Mouse (Mus musculus): ENCODE results near the gene Adcy9. TPM values are rescaled to one million over a fixed set of nuclear protein-coding genes. Genes with fewer than 3 reads are reported as not detected.
"Not testable (repeated sequence)": the region's sequence is repeated elsewhere in the genome, so short reads cannot be mapped to it uniquely, and the experiment has no call there.

Gene Adcy9
- total RNA-seq, 4 experiments from 2014 or later, result 89.1 to 103 (median 99.7) TPM

- DNase-seq (ENCODE audit: low spot score in 2 of 2), result no peak
Measured at GRCm38 (mm10) chr16:4383473-4384038, 36.7 kb downstream of the Adcy9 start.

GRCm38 (mm10) chr16:4382406-4382805 lies 37.9 kb downstream of the Adcy9 start:
- no peak for DNase-seq (ENCODE audit: low spot score in 2 of 2)

DNA sequence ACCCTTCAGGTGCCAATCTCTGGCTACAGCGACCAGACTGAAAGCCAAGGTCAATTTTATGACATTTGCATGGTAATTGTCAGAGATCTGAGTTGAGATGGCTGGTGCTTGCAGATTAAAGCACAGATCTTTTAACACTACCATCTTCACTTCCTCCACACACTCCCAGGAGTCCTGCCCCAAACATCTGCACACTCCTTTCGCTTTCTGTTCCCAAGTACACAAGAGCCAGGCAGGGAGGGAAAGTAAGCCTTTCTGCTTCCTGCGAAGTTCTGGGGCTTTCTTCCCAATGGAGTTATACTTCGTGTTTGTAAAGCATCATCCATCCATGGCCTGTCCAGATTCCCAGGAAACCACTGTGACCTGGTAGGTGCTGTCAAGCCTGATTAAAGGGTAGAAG lies 38.8 kb downstream of the Adcy9 start:
- no peak for DNase-seq (ENCODE audit: low spot score in 2 of 2)

DNA sequence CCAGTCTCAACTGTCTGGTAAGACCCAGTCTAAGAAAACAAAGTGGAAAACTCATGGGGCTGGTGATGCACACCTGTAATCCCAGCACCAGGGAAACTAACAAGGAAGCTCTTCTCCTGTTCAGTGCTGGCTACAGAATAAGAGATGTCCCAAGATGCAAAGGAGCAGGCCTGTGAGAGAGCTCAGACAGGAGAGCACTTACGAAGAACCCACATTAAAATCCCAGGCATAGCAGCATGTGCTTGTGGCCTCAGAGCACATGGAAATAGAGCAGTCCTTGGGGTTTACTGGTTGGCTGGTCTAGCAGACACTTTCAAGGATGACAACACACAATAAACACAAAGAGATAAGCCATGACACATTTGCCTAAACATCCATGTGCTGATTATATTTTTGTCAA lies 41.5 kb downstream of the Adcy9 start:
- no peak for DNase-seq (ENCODE audit: low spot score in 2 of 2)

DNA sequence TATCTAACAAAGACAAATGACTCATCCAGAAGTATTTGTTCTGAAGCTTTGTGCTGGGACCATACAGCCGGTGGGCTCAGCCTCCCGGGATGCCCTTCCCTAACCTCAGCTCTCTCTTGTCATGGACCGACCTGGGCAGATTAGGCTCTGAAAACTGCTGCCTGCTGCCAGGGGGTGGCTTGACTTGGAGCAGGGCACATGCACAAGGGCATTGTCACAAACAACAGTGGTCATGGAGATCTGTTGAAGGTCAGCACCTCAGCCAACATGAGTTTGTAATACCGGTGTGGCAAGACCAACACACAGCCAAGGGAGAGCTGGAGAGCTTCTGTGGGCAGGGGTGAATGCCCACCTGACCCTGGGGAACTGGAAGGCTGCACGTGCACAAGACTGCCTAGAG lies 42.7 kb downstream of the Adcy9 start:
- no peak for DNase-seq (ENCODE audit: low spot score in 2 of 2)

DNA sequence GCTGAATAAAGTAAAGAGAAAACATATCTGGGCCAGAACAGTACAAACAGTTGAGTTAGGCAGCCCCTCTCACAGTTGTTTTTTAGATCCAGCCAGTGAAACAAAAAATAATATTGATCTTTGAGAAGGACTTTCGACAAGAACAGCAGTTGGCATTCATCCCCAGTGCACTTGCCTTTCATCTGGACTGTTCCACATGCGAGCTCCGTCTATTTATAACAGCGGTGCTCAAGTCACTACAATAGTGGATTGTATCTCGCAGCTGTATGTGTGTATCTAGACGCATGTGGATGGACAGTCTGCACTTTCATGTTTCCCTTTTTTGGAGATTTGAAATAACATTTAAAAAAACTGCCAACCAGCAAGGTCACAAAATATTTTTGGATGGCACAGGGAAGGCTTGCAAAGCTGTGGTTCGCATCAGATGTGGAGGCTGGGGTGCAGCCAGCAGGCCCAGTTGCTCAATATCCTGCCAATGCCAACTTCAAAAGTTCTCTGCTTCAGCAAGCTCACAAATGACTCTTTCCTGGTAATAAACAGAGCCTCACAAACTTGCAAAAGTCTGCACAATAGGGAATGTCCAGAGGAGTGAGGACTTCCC lies 45.4 kb downstream of the Adcy9 start:
- peak; percentile 43 to 57 for DNase-seq (ENCODE audit: low spot score in 2 of 2)

GRCm38 (mm10) chr16:4374270-4374669 lies 46.0 kb downstream of the Adcy9 start:
- DNase-seq (ENCODE audit: low spot score in 2 of 2), result no peak

DNA sequence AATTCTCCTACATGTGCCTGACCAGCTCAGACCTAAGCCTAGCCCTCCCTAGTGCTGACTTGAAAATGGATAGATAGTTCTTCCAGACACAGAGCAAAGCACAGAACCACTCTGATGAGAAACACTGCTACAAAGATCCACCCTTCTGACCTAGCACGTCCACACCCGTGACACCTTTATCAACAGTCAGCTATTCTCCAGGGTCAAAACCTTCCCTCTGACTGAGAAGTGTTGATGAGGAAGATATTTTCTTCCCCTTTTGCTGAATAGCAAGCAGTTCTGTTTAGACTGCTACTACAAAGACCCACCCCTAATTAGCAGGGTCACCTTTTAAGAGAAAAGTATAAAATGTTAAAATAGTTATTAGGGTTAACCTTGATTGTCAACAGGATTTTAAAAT lies 49.3 kb downstream of the Adcy9 start:
- DNase-seq (ENCODE audit: low spot score in 2 of 2), result no peak

DNA sequence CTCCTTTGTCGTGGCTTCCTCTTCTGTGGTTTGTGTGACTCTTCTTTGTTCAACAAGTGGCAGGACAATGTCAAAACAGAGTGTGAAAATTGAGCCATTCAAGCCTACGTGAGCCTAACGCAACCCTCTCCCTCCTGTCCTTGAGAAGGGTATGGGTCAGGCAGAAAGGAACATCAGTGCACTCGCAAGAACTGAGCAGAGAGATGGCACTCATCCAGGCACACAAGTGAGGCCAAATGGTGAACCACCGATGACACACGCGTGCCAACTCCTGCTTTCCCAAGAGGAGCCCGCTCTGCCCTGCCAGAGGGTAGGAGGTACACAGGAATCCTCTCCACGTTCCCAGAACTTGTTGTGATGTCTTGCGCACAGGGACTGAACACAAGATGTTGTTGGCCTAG lies 50.2 kb downstream of the Adcy9 start:
- no peak for DNase-seq (ENCODE audit: low spot score in 2 of 2)

DNA sequence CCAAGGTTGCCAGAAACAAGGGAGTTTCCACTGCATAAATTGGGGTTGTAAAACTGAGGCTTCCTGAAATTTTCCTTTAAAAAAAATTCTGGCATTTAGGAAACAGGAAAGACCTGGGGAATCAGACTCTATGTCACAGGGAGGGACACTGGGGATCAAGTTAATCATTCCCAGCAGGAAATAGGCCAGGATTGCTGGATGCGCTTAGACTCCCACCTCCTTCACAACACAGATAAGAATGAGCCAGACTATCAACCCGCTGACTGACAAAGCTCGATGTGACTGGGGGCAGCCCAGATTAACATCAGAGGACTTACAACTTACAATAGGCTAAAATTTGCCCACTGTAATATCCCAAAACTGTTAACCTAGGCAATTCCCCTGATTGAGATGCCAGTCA lies 52.4 kb downstream of the Adcy9 start:
- no peak for DNase-seq (ENCODE audit: low spot score in 2 of 2)

DNA sequence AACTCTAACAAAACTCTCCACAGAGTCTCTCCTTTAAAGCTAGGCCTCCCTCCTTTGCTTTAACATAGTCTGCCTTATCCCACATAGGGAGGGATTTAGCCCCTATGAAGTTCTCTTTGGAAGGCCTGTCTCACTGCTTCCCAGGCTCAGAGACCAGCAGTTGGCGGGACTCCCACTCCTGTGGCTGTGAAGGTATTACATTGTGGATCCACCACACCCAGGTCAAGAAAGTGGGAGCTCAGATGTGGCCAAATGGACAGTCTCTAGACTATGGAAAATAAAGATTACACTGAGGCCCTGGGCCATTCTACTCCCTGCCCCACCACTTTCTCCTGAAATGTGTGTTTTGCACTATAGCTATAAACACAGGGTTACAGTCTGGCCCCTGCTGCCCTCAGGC lies 53.0 kb downstream of the Adcy9 start:
- DNase-seq (ENCODE audit: low spot score in 2 of 2), result no peak

GRCm38 (mm10) chr16:4366671-4367070 lies 53.6 kb downstream of the Adcy9 start:
- no peak for DNase-seq (ENCODE audit: low spot score in 2 of 2)

DNA sequence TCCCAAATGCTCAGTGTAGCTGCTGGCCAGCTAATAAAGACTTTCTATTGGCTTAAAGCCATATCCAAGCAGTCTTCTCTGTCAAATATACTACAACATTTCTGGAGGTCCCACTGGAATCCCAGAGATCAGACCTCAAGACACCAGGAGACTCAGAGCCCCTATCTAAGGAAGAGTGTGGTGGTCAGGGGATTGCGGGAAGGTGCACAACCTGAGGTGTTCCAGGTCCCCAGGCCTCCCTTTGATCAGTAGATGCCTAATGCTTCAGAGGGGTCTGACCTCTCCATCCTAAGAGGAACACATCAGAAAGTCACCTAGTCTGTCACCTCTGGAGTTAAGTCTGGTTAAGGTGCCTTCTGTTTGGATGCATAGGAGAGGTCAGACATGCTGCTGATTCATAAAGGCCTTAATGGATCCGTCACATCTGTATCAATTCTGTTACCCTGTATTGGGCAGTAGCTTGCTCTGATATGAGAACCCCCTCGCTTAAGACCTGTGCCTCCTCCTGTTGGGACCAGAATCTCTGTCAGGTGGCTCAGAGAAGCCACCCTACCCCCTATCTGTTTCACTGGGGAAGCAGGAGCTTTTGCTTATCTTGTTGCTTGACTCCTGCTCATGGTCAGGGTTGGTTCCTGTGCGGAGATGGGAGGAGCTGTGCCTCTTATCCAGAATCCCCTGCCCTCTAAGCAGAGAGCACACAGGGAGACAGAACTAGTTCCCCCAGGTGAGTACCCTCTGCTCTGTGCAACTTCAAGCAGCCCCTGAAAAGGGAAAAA lies 56.8 kb downstream of the Adcy9 start:
- DNase-seq (ENCODE audit: low spot score in 2 of 2), result peak in 1 of 2 experiments; percentile 1

DNA sequence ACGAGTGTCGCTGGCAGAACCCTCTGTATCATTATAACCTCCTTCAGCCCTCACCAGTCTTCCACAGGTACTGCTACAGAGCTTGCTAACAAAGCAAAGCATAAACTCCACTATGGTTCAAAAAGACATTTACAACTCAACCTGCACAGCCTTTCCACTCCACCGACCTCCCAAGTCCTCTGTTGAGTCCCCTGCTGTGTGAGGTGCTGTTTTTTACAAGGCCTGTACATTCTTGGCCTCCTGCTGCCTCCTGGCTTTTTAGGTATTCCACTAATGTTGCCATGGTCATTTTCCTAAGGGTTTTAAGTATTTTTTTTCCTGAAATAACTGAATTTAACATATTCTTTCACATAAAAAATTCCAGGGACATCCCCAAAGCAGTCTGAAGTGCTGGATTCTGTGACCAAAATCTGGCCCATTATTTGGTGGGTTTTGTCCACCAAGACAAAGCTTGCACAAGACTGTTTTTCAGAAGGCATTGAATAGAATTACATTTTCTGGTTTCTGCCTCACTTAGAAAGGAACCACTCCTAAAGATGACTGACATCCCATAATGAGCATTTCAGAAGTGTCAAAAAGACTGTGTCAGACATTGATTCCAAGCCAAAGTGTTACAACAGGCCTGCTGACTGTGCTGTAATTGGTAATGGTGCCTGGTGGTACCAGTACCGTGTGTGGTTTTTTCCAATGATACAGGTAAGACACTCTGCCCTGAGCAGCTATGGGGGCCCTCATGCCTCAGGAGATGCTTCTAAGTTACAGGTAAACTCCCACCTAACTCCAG lies 64.8 kb downstream of the Adcy9 start:
- DNase-seq (ENCODE audit: low spot score in 2 of 2), result no peak

DNA sequence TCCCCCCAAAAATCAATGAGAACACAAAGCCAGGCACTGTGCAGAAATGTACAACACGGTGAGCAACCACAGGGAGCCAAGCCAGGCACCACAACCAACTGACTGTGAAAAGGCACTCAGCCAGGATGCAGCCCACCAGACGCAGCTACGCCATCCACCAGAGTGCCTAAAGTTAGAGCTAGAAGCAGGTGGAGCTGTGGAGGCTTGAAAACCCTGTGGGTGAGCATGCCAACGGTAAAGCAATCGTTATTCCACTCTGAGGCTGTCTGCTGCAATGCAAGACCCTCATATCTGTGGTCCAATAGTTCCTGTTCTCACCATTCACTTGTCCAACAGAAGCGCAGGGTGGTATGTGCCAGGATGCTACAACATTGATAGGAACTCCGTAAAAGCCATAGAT lies 77.7 kb downstream of the Adcy9 start:
- DNase-seq (ENCODE audit: low spot score in 2 of 2), result peak; percentile 71 to 72

DNA sequence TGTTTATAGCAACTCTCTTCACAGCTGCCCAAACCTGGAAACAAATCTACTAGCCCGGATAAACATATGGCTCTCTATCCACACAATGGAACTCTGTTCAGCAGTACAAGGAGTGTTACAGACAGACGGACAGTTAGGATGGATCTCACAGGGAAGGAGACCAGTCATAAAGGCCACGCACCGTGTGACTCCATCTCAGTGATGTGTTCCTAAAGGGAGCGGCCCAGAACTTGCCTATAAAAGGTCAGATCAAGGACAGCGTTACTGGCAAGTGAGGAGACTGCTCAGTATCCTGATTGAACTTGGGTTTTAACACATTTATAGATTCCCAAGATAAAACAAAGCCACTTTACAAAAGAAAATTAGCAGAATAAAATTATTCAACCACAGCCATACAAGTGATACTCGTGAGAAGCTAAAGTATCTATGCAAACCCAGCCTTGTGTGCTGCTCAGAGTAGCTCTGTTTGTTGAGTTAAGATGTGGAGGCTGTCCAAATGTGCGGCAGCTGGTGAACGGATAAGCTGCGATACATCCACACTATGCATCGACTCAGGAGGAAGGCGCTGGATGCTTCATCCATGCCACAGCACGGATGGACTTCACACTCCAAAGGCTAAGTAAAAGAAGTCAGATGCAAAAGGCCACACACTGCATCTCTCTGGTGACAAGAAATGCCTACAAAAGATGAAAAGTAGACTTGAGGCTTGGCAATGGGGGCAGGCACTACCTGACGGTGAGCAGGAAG lies 78.8 kb downstream of the Adcy9 start:
- DNase-seq (ENCODE audit: low spot score in 2 of 2), result no peak

GRCm38 (mm10) chr16:4339216-4339615 lies 81.1 kb downstream of the Adcy9 start:
- DNase-seq (ENCODE audit: low spot score in 2 of 2), result not testable (repeated sequence)

GRCm38 (mm10) chr16:4337269-4337668 lies 83.0 kb downstream of the Adcy9 start:
- DNase-seq (ENCODE audit: low spot score in 2 of 2), result peak in 1 of 2 experiments; percentile 1

DNA sequence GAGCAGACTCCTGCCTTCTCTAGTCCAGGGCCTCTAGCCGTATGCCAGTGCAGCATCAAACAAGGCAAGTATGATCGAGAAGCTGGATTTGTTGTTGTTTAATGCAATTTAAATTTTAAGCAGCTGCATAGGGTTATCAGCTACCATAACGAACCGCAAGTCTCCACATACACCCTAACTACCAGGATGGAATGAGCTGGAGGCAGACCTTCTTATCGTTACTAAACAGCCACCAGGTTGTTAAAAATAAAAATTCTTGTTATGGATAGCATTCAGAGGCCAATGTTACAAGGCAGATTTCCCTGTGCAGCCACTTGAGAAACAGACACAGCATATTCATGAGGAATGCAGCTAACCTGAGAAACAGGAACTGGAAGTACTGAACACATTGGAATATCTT lies 86.5 kb downstream of the Adcy9 start:
- no peak for DNase-seq (ENCODE audit: low spot score in 2 of 2)

- DNase-seq (ENCODE audit: low spot score in 2 of 2), result peak in 1 of 2 experiments; percentile 2
Measured at GRCm38 (mm10) chr16:4333371-4333770, 86.9 kb downstream of the Adcy9 start.

GRCm38 (mm10) chr16:4327081-4327480 lies 93.2 kb downstream of the Adcy9 start:
- no peak for DNase-seq (ENCODE audit: low spot score in 2 of 2)

All from layer of hippocampus, adult 8-10 months (tissue).